Mouse (Mus musculus) frontal cortex, postnatal 25 days (tissue): ENCODE measurements around the gene Fam122c.

ENCODE experiments used
- DNase-seq, 2 experiments: peaks; one replicate each; pipeline ENCODE4 v3.0.0; 2022; ENCODE audit warnings: low spot score in 2 of 2

The Fam122c gene

DNA sequence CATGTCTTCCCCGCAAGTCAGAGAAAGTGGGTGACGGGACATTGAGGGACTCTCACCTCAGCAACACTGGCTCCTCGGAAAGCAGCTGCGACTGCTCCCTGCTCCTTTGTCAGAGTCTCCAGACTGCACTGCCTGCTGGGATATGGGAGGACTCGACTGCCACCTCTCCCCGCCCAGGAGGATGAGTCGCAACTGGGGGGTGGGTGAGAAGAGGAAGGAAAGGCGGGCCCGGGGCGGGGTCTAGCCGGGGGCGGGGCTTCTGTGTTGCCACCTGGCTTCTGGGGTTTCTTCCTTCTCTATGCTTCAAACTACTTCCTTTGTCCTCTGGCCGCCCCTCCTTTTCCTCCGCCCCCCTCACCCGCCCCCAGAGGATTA is 97.1 kb downstream of the Fam122c start, which contains the start of gene Mospd1:
TSS of gene Mospd1 (minus strand) at position 137 of the 375 bp plus-strand sequence.
- peak; percentile 51 to 63 for DNase-seq
